Mouse (Mus musculus) embryo, embryonic 10.5 days (tissue): ENCODE data around the gene Doxl2.

Source experiments
- DNase-seq: peaks from one replicate; pipeline ENCODE4 v3.0.0-alpha.2; 2015; ENCODE audit warnings: low spot score

The Doxl2 gene

GRCm38 (mm10) chr6:49009665-49010064 lies 34.9 kb downstream of the Doxl2 start:
- no peak for DNase-seq

GRCm38 (mm10) chr6:49011191-49011590 lies 36.4 kb downstream of the Doxl2 start:
- DNase-seq = no peak

GRCm38 (mm10) chr6:49013023-49013422 lies 38.3 kb downstream of the Doxl2 start:
- DNase-seq = no peak

GRCm38 (mm10) chr6:49013458-49013857 lies 38.7 kb downstream of the Doxl2 start:
- DNase-seq = no peak

- DNase-seq = no peak
These were observed 42.4 kb downstream of the Doxl2 start for GRCm38 (mm10) chr6:49017150-49017549.

- no peak for DNase-seq
These were observed 44.6 kb downstream of the Doxl2 start for GRCm38 (mm10) chr6:49019341-49019740.

GRCm38 (mm10) chr6:49021141-49022012 lies 46.6 kb downstream of the Doxl2 start:
- no peak for DNase-seq

- no peak for DNase-seq
These were observed 47.6 kb downstream of the Doxl2 start for GRCm38 (mm10) chr6:49022384-49022783.

- no peak for DNase-seq
These were observed 48.6 kb downstream of the Doxl2 start for GRCm38 (mm10) chr6:49023315-49023714.

GRCm38 (mm10) chr6:49025290-49025689 lies 50.5 kb downstream of the Doxl2 start:
- DNase-seq = no peak

GRCm38 (mm10) chr6:49026496-49026895 lies 51.7 kb downstream of the Doxl2 start:
- DNase-seq = no peak

GRCm38 (mm10) chr6:49028019-49028418 lies 53.3 kb downstream of the Doxl2 start:
- no peak for DNase-seq
